Mouse (Mus musculus): Measurements from ENCODE around the gene Tns3. TPM values are rescaled to one million over a fixed set of nuclear protein-coding genes. Genes with fewer than 3 reads are reported as not detected.

The Tns3 gene
- polyA plus RNA-seq, 1 experiment from 2014 or later: 11.0 TPM

GRCm38 (mm10) chr11:8495036-8495435, 169.3 kb downstream of the Tns3 start:
- Histone ChIP-seq H3K4me2 (no peak overlapping the region), H3K36me3 (ENCODE audit: control insufficient read depth, insufficient read depth, low read length) (0 out of 2 replicates have a peak, but pooled peaks cover 3% of the 10 kb centered on the region), H3K9ac (ENCODE audit: low read depth, low read length) (no peak overlapping the region), H3K4me1 (ENCODE audit: control insufficient read depth, insufficient read depth, low read length) (peaks cover 24% of the 10 kb centered on the region), H3K4me3 (ENCODE audit: low read depth, low read length) (no peak overlapping the region), H3K27me3 (ENCODE audit: control insufficient read depth, insufficient read depth, low read length) (no peaks in the 10 kb centered on the region), H3K27ac (ENCODE audit: low read depth, low read length) (no peak overlapping the region), H3K9me3 (replicated peaks; ENCODE audit: control insufficient read depth, low read length) (no peaks in the 10 kb centered on the region)
- WGBS (ENCODE audit: insufficient replicate concordance): 82% methylated on average over 8 of the region's 8 CpGs
- ATAC-seq (replicated peaks; ENCODE audit: insufficient number of reproducible peaks, low FRiP score, low TSS enrichment): no peak

GRCm38 (mm10) chr11:8493931-8494490, 170.3 kb downstream of the Tns3 start:
- Histone ChIP-seq H3K4me3 (ENCODE audit: low read depth, low read length) (no peak overlapping the region), H3K4me1 (ENCODE audit: control insufficient read depth, insufficient read depth, low read length) (peaks cover 23% of the 10 kb centered on the region), H3K36me3 (ENCODE audit: control insufficient read depth, insufficient read depth, low read length) (0 out of 2 replicates have a peak, but pooled peaks cover 3% of the 10 kb centered on the region), H3K27me3 (ENCODE audit: control insufficient read depth, insufficient read depth, low read length) (no peaks in the 10 kb centered on the region), H3K27ac (ENCODE audit: low read depth, low read length) (no peak overlapping the region), H3K9me3 (replicated peaks; ENCODE audit: control insufficient read depth, low read length) (no peaks in the 10 kb centered on the region), H3K9ac (ENCODE audit: low read depth, low read length) (no peak overlapping the region), H3K4me2 (no peak overlapping the region)
- WGBS (ENCODE audit: insufficient replicate concordance): 47% methylated on average over 8 of the region's 8 CpGs
- ATAC-seq (replicated peaks; ENCODE audit: insufficient number of reproducible peaks, low FRiP score, low TSS enrichment): no peak

GRCm38 (mm10) chr11:8492332-8492731, 172.0 kb downstream of the Tns3 start:
- WGBS (ENCODE audit: insufficient replicate concordance): 87% methylated on average over 10 of the region's 10 CpGs
- Histone ChIP-seq H3K4me1 (ENCODE audit: control insufficient read depth, insufficient read depth, low read length) (peaks cover 20% of the 10 kb centered on the region), H3K36me3 (ENCODE audit: control insufficient read depth, insufficient read depth, low read length) (0 out of 2 replicates have a peak, but pooled peaks cover 3% of the 10 kb centered on the region)

DNA sequence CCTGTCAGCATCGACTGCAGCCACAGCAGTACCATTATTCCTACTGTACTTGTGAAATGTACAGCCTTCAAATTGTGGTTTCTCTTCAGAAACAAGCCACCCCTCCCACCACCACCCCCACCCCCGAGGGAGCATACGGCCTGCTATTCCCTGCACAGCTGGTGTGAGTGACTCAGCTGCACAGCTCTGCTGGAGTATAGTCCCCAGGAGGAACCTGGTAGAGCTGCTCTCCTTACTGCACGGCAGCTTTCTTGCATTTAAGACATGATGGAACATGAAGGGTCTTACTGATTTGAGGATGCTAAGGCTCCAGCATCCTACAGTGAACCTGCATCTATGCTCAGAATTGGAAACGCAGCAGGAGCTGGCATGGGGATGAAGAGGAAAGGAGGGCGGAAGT, 176.1 kb downstream of the Tns3 start:
- H3K4me3 ChIP-seq (ENCODE audit: low read depth, low read length): no peak overlapping the region
- peaks cover 14% of the 10 kb centered on the region for H3K4me1 ChIP-seq (ENCODE audit: control insufficient read depth, insufficient read depth, low read length)
- no peak overlapping the region for H3K4me2 ChIP-seq
- no peak overlapping the region for H3K27ac ChIP-seq (ENCODE audit: low read depth, low read length)
- WGBS (ENCODE audit: insufficient replicate concordance): 76% methylated on average over 6 of the region's 6 CpGs
- no peaks in the 10 kb centered on the region for H3K9me3 ChIP-seq (replicated peaks; ENCODE audit: control insufficient read depth, low read length)
- no peaks in the 10 kb centered on the region for H3K27me3 ChIP-seq (ENCODE audit: control insufficient read depth, insufficient read depth, low read length)
- 0 out of 2 replicates have a peak, but pooled peaks cover 3% of the 10 kb centered on the region for H3K36me3 ChIP-seq (ENCODE audit: control insufficient read depth, insufficient read depth, low read length)
- ATAC-seq (replicated peaks; ENCODE audit: insufficient number of reproducible peaks, low FRiP score, low TSS enrichment): no peak
- no peak overlapping the region for H3K9ac ChIP-seq (ENCODE audit: low read depth, low read length)

More at GRCm38 (mm10) chr11:8492332-8492731, 172.0 kb downstream of the Tns3 start:
- H3K4me2 ChIP-seq: no peak overlapping the region
- no peak overlapping the region for H3K4me3 ChIP-seq (ENCODE audit: low read depth, low read length)
- no peak overlapping the region for H3K9ac ChIP-seq (ENCODE audit: low read depth, low read length)
- no peak overlapping the region for H3K27ac ChIP-seq (ENCODE audit: low read depth, low read length)
- H3K9me3 ChIP-seq (replicated peaks; ENCODE audit: control insufficient read depth, low read length): no peaks in the 10 kb centered on the region
- no peak for ATAC-seq (replicated peaks; ENCODE audit: insufficient number of reproducible peaks, low FRiP score, low TSS enrichment)
- H3K27me3 ChIP-seq (ENCODE audit: control insufficient read depth, insufficient read depth, low read length): no peaks in the 10 kb centered on the region

DNA sequence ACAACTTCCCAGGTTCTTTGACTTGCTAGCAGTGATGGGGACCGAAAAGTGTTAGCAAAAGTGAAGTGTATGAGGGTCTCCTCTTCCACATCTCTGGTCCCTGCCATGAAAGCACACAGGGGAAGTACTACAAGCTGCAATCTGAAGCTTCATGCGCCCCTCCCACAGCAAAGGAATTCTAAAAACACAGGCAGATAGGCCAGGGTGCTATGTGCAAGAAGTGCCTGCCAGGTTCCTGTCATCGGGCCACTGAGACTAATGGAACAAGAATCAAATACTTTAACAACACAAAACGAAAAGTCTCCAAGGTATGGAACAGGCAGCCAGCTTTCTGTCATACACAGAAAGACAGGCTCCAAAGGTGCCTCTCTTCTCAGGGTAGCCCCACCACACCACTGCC, 177.8 kb downstream of the Tns3 start:
- peaks cover 22% of the 10 kb centered on the region for H3K4me1 ChIP-seq (ENCODE audit: control insufficient read depth, insufficient read depth, low read length)
- 47% methylated on average over 4 of the region's 4 CpGs for WGBS (ENCODE audit: insufficient replicate concordance)
- no peaks in the 10 kb centered on the region for H3K27me3 ChIP-seq (ENCODE audit: control insufficient read depth, insufficient read depth, low read length)
- H3K27ac ChIP-seq (ENCODE audit: low read depth, low read length): 0 out of 2 replicates have a peak overlapping the region, but pooled peaks have one; percentile 1
- H3K9me3 ChIP-seq (replicated peaks; ENCODE audit: control insufficient read depth, low read length): no peaks in the 10 kb centered on the region
- 0 out of 2 replicates have a peak, but pooled peaks cover 3% of the 10 kb centered on the region for H3K36me3 ChIP-seq (ENCODE audit: control insufficient read depth, insufficient read depth, low read length)
- no peak overlapping the region for H3K4me2 ChIP-seq
- ATAC-seq (replicated peaks; ENCODE audit: insufficient number of reproducible peaks, low FRiP score, low TSS enrichment): no peak; the same call in 1 of the 2 replicates
- H3K9ac ChIP-seq (ENCODE audit: low read depth, low read length): no peak overlapping the region
- H3K4me3 ChIP-seq (ENCODE audit: low read depth, low read length): no peak overlapping the region

DNA sequence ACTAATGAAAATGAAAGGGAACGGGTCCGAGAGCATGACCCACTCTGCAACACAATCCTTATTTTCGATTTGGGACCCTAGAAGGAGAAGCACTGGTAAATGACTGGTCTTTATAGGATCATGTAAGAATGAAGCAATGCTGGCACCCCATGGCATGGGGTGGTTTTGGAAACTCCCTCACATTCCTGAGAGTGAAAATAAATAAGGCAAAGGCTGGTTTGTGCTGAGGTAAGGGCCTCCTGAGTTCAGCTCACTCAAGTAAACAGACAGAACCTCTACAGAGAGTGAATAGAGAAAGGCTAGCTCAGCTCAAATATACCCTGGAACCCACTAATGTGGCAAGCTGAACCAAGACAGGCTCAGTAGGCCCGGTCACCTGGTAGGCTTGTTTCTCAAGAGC, 179.8 kb downstream of the Tns3 start:
- Histone ChIP-seq H3K4me2 (no peak overlapping the region), H3K9me3 (replicated peaks; ENCODE audit: control insufficient read depth, low read length) (no peaks in the 10 kb centered on the region), H3K4me3 (ENCODE audit: low read depth, low read length) (no peak overlapping the region), H3K27ac (ENCODE audit: low read depth, low read length) (no peak overlapping the region), H3K9ac (ENCODE audit: low read depth, low read length) (no peak overlapping the region), H3K4me1 (ENCODE audit: control insufficient read depth, insufficient read depth, low read length) (peaks cover 25% of the 10 kb centered on the region), H3K36me3 (ENCODE audit: control insufficient read depth, insufficient read depth, low read length) (no peaks in the 10 kb centered on the region), H3K27me3 (ENCODE audit: control insufficient read depth, insufficient read depth, low read length) (no peaks in the 10 kb centered on the region)
- ATAC-seq (replicated peaks; ENCODE audit: insufficient number of reproducible peaks, low FRiP score, low TSS enrichment): no peak
- WGBS (ENCODE audit: insufficient replicate concordance): 84% methylated on average over 4 of the region's 4 CpGs

DNA sequence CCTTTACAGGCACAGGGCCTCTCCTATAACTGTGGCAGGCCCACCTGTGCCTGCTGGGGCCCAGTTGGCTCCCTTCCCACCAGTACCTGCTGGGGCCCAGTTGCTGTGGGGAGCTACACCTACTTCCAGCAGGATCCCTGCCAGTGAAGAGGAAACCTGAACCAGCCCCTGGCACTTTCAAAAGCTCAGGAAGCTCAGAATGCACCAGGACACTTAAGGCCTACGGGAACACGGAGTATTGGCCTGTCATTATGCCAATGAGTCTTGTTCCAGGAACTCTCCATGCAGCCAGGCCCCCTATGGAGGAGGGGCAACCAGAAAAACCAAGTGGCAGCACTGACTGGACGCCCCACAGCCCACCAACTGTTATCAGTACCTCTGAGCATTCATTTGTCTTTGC, 181.6 kb downstream of the Tns3 start:
- Histone ChIP-seq H3K27ac (ENCODE audit: low read depth, low read length) (no peak overlapping the region), H3K4me3 (ENCODE audit: low read depth, low read length) (no peak overlapping the region), H3K27me3 (ENCODE audit: control insufficient read depth, insufficient read depth, low read length) (no peaks in the 10 kb centered on the region), H3K9me3 (replicated peaks; ENCODE audit: control insufficient read depth, low read length) (no peaks in the 10 kb centered on the region), H3K4me1 (ENCODE audit: control insufficient read depth, insufficient read depth, low read length) (peaks cover 25% of the 10 kb centered on the region), H3K36me3 (ENCODE audit: control insufficient read depth, insufficient read depth, low read length) (no peaks in the 10 kb centered on the region), H3K4me2 (no peak overlapping the region), H3K9ac (ENCODE audit: low read depth, low read length) (no peak overlapping the region)
- ATAC-seq (replicated peaks; ENCODE audit: insufficient number of reproducible peaks, low FRiP score, low TSS enrichment): no peak
- 52% methylated on average over 3 of the region's 3 CpGs for WGBS (ENCODE audit: insufficient replicate concordance)

DNA sequence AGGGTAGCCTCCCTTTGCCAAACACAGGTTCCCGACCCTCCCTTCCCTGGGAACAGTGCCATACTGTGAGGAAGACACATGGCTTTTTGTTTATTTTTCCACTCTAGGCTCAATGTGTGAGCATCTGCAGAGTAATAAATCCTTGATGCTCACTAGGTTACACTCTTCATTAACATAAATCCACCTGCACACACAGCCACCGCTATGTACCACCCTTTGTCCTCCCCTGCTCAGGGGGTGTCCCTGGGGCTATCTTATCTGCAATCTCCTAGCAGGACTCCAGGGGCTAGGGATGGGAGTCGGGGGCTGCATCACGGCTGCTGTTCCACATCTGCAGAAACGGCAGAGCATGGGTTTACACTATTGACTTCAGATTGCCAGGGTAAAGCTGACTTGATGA, 182.4 kb downstream of the Tns3 start:
- 45% methylated on average over 5 of the region's 5 CpGs for WGBS (ENCODE audit: insufficient replicate concordance)
- Histone ChIP-seq H3K4me1 (ENCODE audit: control insufficient read depth, insufficient read depth, low read length) (peaks cover 22% of the 10 kb centered on the region), H3K4me3 (ENCODE audit: low read depth, low read length) (no peak overlapping the region), H3K36me3 (ENCODE audit: control insufficient read depth, insufficient read depth, low read length) (no peaks in the 10 kb centered on the region), H3K4me2 (no peak overlapping the region), H3K27me3 (ENCODE audit: control insufficient read depth, insufficient read depth, low read length) (no peaks in the 10 kb centered on the region), H3K9ac (ENCODE audit: low read depth, low read length) (no peak overlapping the region), H3K27ac (ENCODE audit: low read depth, low read length) (no peak overlapping the region), H3K9me3 (replicated peaks; ENCODE audit: control insufficient read depth, low read length) (no peaks in the 10 kb centered on the region)
- ATAC-seq (replicated peaks; ENCODE audit: insufficient number of reproducible peaks, low FRiP score, low TSS enrichment): no peak

DNA sequence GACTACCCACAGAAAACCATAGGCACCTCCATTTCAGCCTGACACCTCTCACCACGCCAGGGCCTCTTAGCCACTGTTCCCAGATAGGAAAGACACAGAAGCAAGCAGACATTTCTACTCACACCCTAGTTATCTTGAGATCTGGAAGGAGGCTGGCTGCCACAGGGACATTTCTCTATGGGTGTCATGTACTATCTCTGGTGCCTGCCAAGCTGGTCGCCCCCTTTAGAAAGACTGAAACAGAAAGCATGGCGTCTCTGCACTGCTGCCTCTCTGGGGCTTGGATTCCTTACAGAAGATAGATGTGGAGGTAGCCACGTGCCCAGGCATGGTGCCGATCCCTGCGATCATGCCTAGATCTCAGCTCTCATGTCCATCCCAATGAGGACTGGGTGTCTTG, 182.8 kb downstream of the Tns3 start:
- H3K4me2 ChIP-seq: no peak overlapping the region
- WGBS (ENCODE audit: insufficient replicate concordance): 58% methylated on average over 6 of the region's 6 CpGs
- no peaks in the 10 kb centered on the region for H3K9me3 ChIP-seq (replicated peaks; ENCODE audit: control insufficient read depth, low read length)
- 0 out of 2 replicates have a peak, but pooled peaks have one; percentile 3 for ATAC-seq (replicated peaks; ENCODE audit: insufficient number of reproducible peaks, low FRiP score, low TSS enrichment)
- H3K27ac ChIP-seq (ENCODE audit: low read depth, low read length): no peak overlapping the region
- no peak overlapping the region for H3K9ac ChIP-seq (ENCODE audit: low read depth, low read length)
- H3K27me3 ChIP-seq (ENCODE audit: control insufficient read depth, insufficient read depth, low read length): no peaks in the 10 kb centered on the region
- H3K36me3 ChIP-seq (ENCODE audit: control insufficient read depth, insufficient read depth, low read length): no peaks in the 10 kb centered on the region
- no peak overlapping the region for H3K4me3 ChIP-seq (ENCODE audit: low read depth, low read length)
- H3K4me1 ChIP-seq (ENCODE audit: control insufficient read depth, insufficient read depth, low read length): peaks cover 19% of the 10 kb centered on the region

All from heart, embryonic 11.5 days (tissue).